Mouse (Mus musculus) adrenal gland, adult (tissue): ENCODE results near the gene Krtap16-1.

Source experiments
- DNase-seq, 2 experiments: peaks; one replicate each; pipeline ENCODE4 v3.0.0; 2022 to 2023; ENCODE audit warnings: low spot score in 1 of 2; ENCODE audit not compliant: inconsistent age in 2 of 2

Gene Krtap16-1

DNA sequence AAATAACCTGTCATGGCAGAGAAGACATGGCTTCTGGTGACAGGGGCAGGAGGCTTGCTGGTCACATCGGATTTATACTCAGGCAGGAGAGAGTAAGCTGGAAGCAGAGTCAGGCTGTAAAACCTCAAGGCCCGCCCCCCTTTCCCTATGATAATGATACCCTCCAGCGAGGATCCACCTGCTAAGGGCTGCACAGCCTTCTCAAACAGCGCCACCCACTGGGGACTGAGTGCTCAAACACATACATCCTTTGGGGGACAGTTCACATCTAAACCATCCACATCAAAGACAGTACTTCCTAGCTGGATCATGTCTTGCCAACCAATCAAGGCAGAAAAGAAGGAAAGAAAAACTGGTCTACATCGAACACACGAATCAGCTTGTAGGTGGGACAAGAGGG, 22.2 kb downstream of the Krtap16-1 start:
- DNase-seq, result no peak

DNA sequence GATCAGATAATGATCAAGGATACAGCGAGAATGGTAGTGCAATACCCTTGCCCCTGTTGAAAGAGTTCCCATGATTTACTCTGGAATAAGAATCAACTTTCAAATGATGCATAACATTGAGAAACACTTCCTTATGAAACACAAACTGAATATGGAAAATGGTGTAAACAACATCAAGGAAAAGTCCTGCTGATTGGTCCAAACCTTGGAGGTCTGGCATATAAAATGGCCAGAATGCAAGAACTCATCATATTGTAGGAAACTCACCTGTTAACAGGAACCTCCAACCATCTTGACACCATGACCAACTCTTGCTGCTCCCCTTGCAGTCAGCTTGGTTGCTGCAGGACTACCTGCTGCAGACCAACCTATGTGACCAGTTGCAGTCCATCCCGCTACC, 38.2 kb downstream of the Krtap16-1 start, which contains the start of gene Krtap9-5:
TSS of gene Krtap9-5 (plus strand) at position 301 of the 400 bp plus-strand sequence.
- DNase-seq, result no peak

DNA sequence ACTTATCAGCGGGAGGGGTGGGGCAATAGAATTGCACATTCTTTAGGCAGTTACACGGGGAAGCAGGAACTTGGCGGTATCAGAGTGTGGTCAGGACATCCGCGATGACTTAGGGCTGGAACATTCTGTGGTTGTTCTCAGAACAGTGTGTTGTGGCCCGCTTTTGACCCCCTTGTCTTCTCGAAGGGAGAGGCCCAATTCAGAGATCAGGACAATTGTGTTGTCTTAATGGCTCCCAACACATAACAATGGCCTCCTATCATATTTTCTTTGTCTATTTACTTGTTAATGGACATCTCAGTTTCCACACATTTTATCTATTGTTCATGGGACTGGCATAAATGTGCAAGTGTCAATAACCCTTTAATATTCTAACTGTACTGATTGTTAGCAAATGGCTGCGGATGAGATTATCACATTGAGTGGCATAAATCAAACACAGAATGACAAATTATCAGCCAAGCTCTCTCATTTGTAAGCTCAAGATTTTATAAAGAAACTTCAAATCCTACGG, 48.6 kb downstream of the Krtap16-1 start:
- no peak for DNase-seq

DNA sequence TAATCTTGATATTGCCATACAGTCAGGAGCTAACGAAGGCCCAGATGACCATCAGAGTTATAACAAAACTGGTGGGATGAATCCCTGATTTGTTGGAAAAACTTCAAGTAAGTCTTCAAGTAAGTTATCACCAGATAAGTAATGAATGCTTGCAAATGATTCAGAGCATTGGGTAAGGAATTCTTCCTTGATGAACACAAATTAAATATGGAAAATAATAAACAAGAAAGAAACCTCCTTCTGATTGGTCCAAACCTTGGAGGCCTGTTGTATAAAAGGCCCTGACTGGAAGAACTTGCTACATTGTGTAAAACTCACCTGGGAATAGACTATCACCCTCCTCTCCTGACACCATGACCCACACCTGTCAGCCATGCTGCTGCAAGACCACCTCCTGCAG, 50.4 kb downstream of the Krtap16-1 start, which contains the start of gene Krtap31-2:
TSS of gene Krtap31-2 (plus strand) at position 301 of the 400 bp plus-strand sequence.
- no peak for DNase-seq
